Comparison of ENCODE assay signal across 8 mouse cellular contexts in the genomic region with DNA sequence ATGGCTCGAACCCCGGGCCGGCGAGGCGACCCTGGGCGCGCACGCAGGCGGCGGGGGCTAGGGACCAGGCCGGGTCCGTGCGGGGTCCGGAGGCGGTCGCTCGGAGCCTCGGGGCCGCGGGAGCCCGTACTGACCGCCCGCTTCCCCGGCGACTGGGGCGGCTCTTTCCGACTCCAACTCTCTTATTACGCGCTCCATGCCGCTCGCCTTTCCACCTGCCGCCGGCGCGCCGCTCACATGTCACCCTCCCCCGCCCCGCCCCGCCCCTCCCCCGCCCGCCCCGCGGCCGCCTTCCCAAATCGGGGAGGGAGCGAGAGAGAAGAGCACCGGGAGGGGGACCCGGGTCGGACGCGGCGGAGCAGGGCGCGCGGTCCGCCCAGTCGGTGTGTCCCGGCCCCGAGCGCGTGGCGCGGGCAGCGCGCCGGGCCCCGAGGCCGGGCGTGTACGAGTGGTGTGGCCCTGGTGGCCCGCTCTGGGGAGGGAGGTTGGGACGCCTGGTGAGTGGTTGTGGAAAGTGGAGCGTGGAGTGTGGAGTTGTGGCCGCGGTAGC. TPM values are rescaled to one million over a fixed set of nuclear protein-coding genes. Genes with fewer than 3 reads are reported as not detected.
DNase-seq lines count a peak whose midpoint lies in the region; ATAC-seq and TF ChIP-seq lines count a peak whose summit lies in the region.

No protein-coding gene starts in this region.

- peak overlapping the region; percentile 100 for H3K4me2 ChIP-seq in forebrain, embryonic 12.5 days
- H3K4me2 ChIP-seq in hindbrain, embryonic 13.5 days = peak overlapping the region; percentile 100
- peak overlapping the region; percentile 69 for H3K4me2 ChIP-seq in liver, embryonic 14.5 days (ENCODE audit: low read depth)
- peak overlapping the region; percentile 98 for H3K4me2 ChIP-seq in stomach, postnatal 0 days (replicated peaks; ENCODE audit: low read depth)

- peak; percentile 61 for ATAC-seq in forebrain, embryonic 12.5 days (ENCODE audit: low FRiP score)
- ATAC-seq in hindbrain, embryonic 13.5 days (ENCODE audit: low FRiP score) = peak; percentile 38
- peak; percentile 14; the same call in 1 of the 2 replicates for ATAC-seq in liver, embryonic 14.5 days (ENCODE audit: insufficient read depth)
- ATAC-seq in stomach, postnatal 0 days (ENCODE audit: low FRiP score, low TSS enrichment) = peak; percentile 64; the same call in 1 of the 2 replicates

- no peaks in the 10 kb centered on the region for H3K9me3 ChIP-seq in forebrain, embryonic 12.5 days
- no peaks in the 10 kb centered on the region for H3K9me3 ChIP-seq in hindbrain, embryonic 13.5 days
- no peaks in the 10 kb centered on the region for H3K9me3 ChIP-seq in liver, embryonic 14.5 days (ENCODE audit: control insufficient read depth, low read length)
- no peaks in the 10 kb centered on the region for H3K9me3 ChIP-seq in stomach, postnatal 0 days (ENCODE audit: control insufficient read depth, low read length)

- no peak overlapping the region for H3K27ac ChIP-seq in forebrain, embryonic 12.5 days
- no peak overlapping the region for H3K27ac ChIP-seq in hindbrain, embryonic 13.5 days
- no peak overlapping the region for H3K27ac ChIP-seq in liver, embryonic 14.5 days
- H3K27ac ChIP-seq in stomach, postnatal 0 days (replicated peaks) = peak overlapping the region; percentile 76

- TF ChIP-seq CTCF in liver, embryonic 14.5 days (IDR thresholded peaks at IDR 0.05; ENCODE audit: low read depth) = no peak
- TF ChIP-seq CTCF in stomach, postnatal 0 days (IDR thresholded peaks at IDR 0.05; ENCODE audit: low read depth) = no peak

- H3K27me3 ChIP-seq in forebrain, embryonic 12.5 days = peaks cover 93% of the 10 kb centered on the region
- H3K27me3 ChIP-seq in hindbrain, embryonic 13.5 days = peaks cover 75% of the 10 kb centered on the region
- H3K27me3 ChIP-seq in liver, embryonic 14.5 days (ENCODE audit: control insufficient read depth, insufficient read depth, low read length) = peaks cover 75% of the 10 kb centered on the region
- H3K27me3 ChIP-seq in stomach, postnatal 0 days (ENCODE audit: control insufficient read depth, insufficient read depth, low read length) = no peaks in the 10 kb centered on the region

- peak overlapping the region; percentile 71 for H3K4me3 ChIP-seq in forebrain, embryonic 12.5 days (replicated peaks)
- peak overlapping the region; percentile 66 for H3K4me3 ChIP-seq in hindbrain, embryonic 13.5 days
- peak overlapping the region; percentile 16 to 54; a peak in 3 of 4 replicates for H3K4me3 ChIP-seq in liver, embryonic 14.5 days (ENCODE audit: insufficient read depth in 1 of 2, low read depth in 2 of 2, low read length in 2 of 2)
- H3K4me3 ChIP-seq in stomach, postnatal 0 days (ENCODE audit: low read depth, low read length) = peak overlapping the region; percentile 65

- no peaks in the 10 kb centered on the region for H3K36me3 ChIP-seq in forebrain, embryonic 12.5 days (replicated peaks)
- H3K36me3 ChIP-seq in hindbrain, embryonic 13.5 days = no peaks in the 10 kb centered on the region
- no peaks in the 10 kb centered on the region for H3K36me3 ChIP-seq in liver, embryonic 14.5 days (replicated peaks; ENCODE audit: control insufficient read depth, insufficient read depth, low read depth)
- no peaks in the 10 kb centered on the region for H3K36me3 ChIP-seq in stomach, postnatal 0 days (ENCODE audit: control insufficient read depth, insufficient read depth, low read length)

- no peak for TF ChIP-seq EP300 in liver, embryonic 14.5 days (IDR thresholded peaks at IDR 0.05; ENCODE audit: low read depth)
- no peak for TF ChIP-seq EP300 in stomach, postnatal 0 days (optimal IDR thresholded peaks at IDR 0.05)

- peak overlapping the region; percentile 70 for H3K9ac ChIP-seq in forebrain, embryonic 12.5 days
- peak overlapping the region; percentile 76 for H3K9ac ChIP-seq in hindbrain, embryonic 13.5 days
- H3K9ac ChIP-seq in liver, embryonic 14.5 days (replicated peaks) = no peak overlapping the region
- peak overlapping the region; percentile 68 for H3K9ac ChIP-seq in stomach, postnatal 0 days (ENCODE audit: low read length)

- WGBS in forebrain, embryonic 12.5 days = under 1% methylated on average over 59 of the region's 75 CpGs
- 0% methylated on average over 54 of the region's 75 CpGs for WGBS in hindbrain, embryonic 13.5 days
- WGBS in liver, embryonic 14.5 days (ENCODE audit: insufficient replicate concordance) = under 1% methylated on average over 51 of the region's 75 CpGs
- WGBS in stomach, postnatal 0 days = under 1% methylated on average over 51 of the region's 75 CpGs

- DNase-seq in urinary bladder, adult 2 months (ENCODE audit: low spot score) = peak; percentile 41
- DNase-seq in urinary bladder, adult 18-20 months (ENCODE audit: low spot score in 2 of 2) = no peak
- DNase-seq in liver, embryonic 14.5 days (ENCODE audit: low read depth in 3 of 3, low spot score in 3 of 3) = no peak
- DNase-seq in stomach, postnatal 0 days (ENCODE audit: low spot score) = peak; percentile 57
- no peak for DNase-seq in thymus, postnatal 0 days (ENCODE audit: low spot score)
- DNase-seq in right cerebral cortex, adult 2 months (ENCODE audit: low spot score in 2 of 2) = no peak

- H3K4me1 ChIP-seq in forebrain, embryonic 12.5 days = peaks cover 32% of the 10 kb centered on the region
- peaks cover 31% of the 10 kb centered on the region for H3K4me1 ChIP-seq in hindbrain, embryonic 13.5 days (replicated peaks)
- no peaks in the 10 kb centered on the region for H3K4me1 ChIP-seq in liver, embryonic 14.5 days (replicated peaks; ENCODE audit: control insufficient read depth in 2 of 2, insufficient read depth in 2 of 2, low read length in 1 of 2)
- no peaks in the 10 kb centered on the region for H3K4me1 ChIP-seq in stomach, postnatal 0 days (replicated peaks; ENCODE audit: control insufficient read depth, insufficient read depth)

RNA-seq across cellular contexts. Expression of gene Kcnq4, which starts 1.1 kb away (rescaled TPM):
- polyA plus RNA-seq in urinary bladder, adult 2 months (2012; rRNA removed) = 20.2 and 21.7 TPM in 2 replicates
- polyA plus RNA-seq in forebrain, embryonic 12.5 days (2016; fragmentation: Nextera tagmentation; extraction: Ambion mirVana) = 3.1 and 3.5 TPM in 2 replicates
- polyA plus RNA-seq in hindbrain, embryonic 13.5 days (2015; fragmentation: Nextera tagmentation; extraction: Ambion mirVana) = 4.8 and 5.8 TPM in 2 replicates
- polyA plus RNA-seq in liver, embryonic 14.5 days (2012; rRNA removed) = 0.06 and 0.10 TPM in 2 replicates
- 0.08 TPM in 1 of 2 replicates, not detected in the other for polyA plus RNA-seq in liver, embryonic 14.5 days (2014; fragmentation: Nextera tagmentation; extraction: Ambion mirVana)
- polyA plus RNA-seq in stomach, postnatal 0 days (2015; fragmentation: Nextera tagmentation; extraction: Ambion mirVana) = 2.2 and 2.7 TPM in 2 replicates
- polyA plus RNA-seq in thymus, postnatal 0 days (2015; fragmentation: Nextera tagmentation; extraction: Ambion mirVana) = 0.32 and 0.34 TPM in 2 replicates

Comparison
In these comparisons a context has a peak if more than half of its experiments do, and no peak if none do; other contexts are left out.
1. DNase-seq: peak in urinary bladder, adult 2 months (single experiment) and stomach, postnatal 0 days (single experiment); none in urinary bladder, adult 18-20 months (0 of 2), liver, embryonic 14.5 days (0 of 3), thymus, postnatal 0 days (single experiment) and right cerebral cortex, adult 2 months (0 of 2).
2. ATAC-seq: peak in every context shown above with its lines; median percentile 64 in stomach, postnatal 0 days; 61 in forebrain, embryonic 12.5 days; 38 in hindbrain, embryonic 13.5 days; 14 in liver, embryonic 14.5 days.
3. Peak in every context shown above with its lines, with median percentiles within 50 percentile points of each other: H3K4me2 ChIP-seq and H3K4me3 ChIP-seq.